Mouse (Mus musculus) limb, embryonic 12.5 days (tissue): ENCODE measurements around the gene Sash1. TPM values are rescaled to one million over a fixed set of nuclear protein-coding genes. Genes with fewer than 3 reads are reported as not detected.

Experiments
- ATAC-seq: fragments of 200-750 bp; cut with Nextera tagmentation; 2 replicates; pipeline ENCODE4 v1.8.0; 2017; ENCODE audit warnings: low read depth, moderate TSS enrichment; ENCODE audit not compliant: insufficient number of reproducible peaks, insufficient read depth, low FRiP score, low TSS enrichment
- H3K27ac ChIP-seq: fragments of 300-500 bp; sonication (generic); 2 replicates; pipeline ENCODE4 v1.5.1; 2016; ENCODE audit warnings: mild to moderate bottlenecking, moderate library complexity
- H3K27me3 ChIP-seq: fragments of 300-500 bp; sonication (generic); 2 replicates; pipeline ENCODE4 v1.6.1; 2016; ENCODE audit warnings: mild to moderate bottlenecking, moderate library complexity
- H3K36me3 ChIP-seq: fragments of 300-500 bp; sonication (generic); 2 replicates; pipeline ENCODE4 v1.6.1; 2016; ENCODE audit warnings: mild to moderate bottlenecking, moderate library complexity
- H3K4me1 ChIP-seq: fragments of 300-500 bp; sonication (generic); replicated peaks from 2 replicates; pipeline ENCODE4 v1.6.1; 2016
- H3K4me2 ChIP-seq: fragments of 300-500 bp; sonication (generic); 2 replicates; pipeline ENCODE4 v1.6.1; 2016; ENCODE audit warnings: mild to moderate bottlenecking, moderate library complexity
- H3K4me3 ChIP-seq: fragments of 300-500 bp; sonication (generic); replicated peaks from 2 replicates; pipeline ENCODE4 v1.5.1; 2016; ENCODE audit warnings: mild to moderate bottlenecking
- H3K9ac ChIP-seq: fragments of 300-500 bp; sonication (generic); replicated peaks from 2 replicates; pipeline ENCODE4 v1.6.1; 2016; ENCODE audit warnings: mild to moderate bottlenecking, moderate library complexity
- H3K9me3 ChIP-seq: fragments of 300-500 bp; sonication (generic); 2 replicates; pipeline ENCODE4 v1.6.1; 2016; ENCODE audit warnings: mild to moderate bottlenecking, moderate library complexity
- WGBS: fragments of 180-500 bp; shearing (Covaris S2); methylation state at CpG from one replicate; pipeline ENCODE4 v1.1.7; 2016; 5-methylcytosine and 5-hydroxymethylcytosine counted together
- polyA plus RNA-seq: library from polyadenylated mRNA; unstranded; fragments of >200 nt; fragmentation: Nextera tagmentation; extraction: Ambion mirVana; gene quantifications from 2 replicates; pipeline ENCODE4 v1.2.1, GENCODE M21; 2016

Gene Sash1
- polyA plus RNA-seq, result 7.5 and 7.8 TPM in 2 replicates

GRCm38 (mm10) chr10:8885630-8886527 lies at the start of gene Sash1:
Sash1 (minus strand) TSS chr10:8886070.
- H3K36me3 ChIP-seq, result no peaks in the 10 kb centered on the region
- no peaks in the 10 kb centered on the region for H3K27me3 ChIP-seq
- peak within 1 kb of the TSS; percentile 98 for H3K27ac ChIP-seq
- H3K9me3 ChIP-seq, result no peaks in the 10 kb centered on the region
- under 1% methylated on average over 80 of the region's 80 CpGs for WGBS
- H3K4me3 ChIP-seq, result peak within 1 kb of the TSS; percentile 86
- peak within 1 kb of the TSS; percentile 92 for H3K9ac ChIP-seq
- H3K4me2 ChIP-seq, result peak within 1 kb of the TSS; percentile 65
- peak; percentile 92 for ATAC-seq
- peaks cover 40% of the 10 kb centered on the region for H3K4me1 ChIP-seq

GRCm38 (mm10) chr10:8935601-8936000 lies 49.7 kb upstream of the Sash1 start:
- 53% methylated on average over 4 of the region's 4 CpGs for WGBS
- Histone ChIP-seq H3K4me1 (peaks cover 6% of the 10 kb centered on the region), H3K36me3 (no peaks in the 10 kb centered on the region), H3K27ac (no peak overlapping the region), H3K9me3 (no peaks in the 10 kb centered on the region), H3K9ac (no peak overlapping the region), H3K27me3 (no peaks in the 10 kb centered on the region), H3K4me2 (no peak overlapping the region), H3K4me3 (no peak overlapping the region)
- no peak for ATAC-seq

GRCm38 (mm10) chr10:8933451-8934372 lies 47.8 kb upstream of the Sash1 start:
- no peak for ATAC-seq
- no peak overlapping the region for H3K9ac ChIP-seq
- no peaks in the 10 kb centered on the region for H3K9me3 ChIP-seq
- no peak overlapping the region for H3K4me2 ChIP-seq
- H3K27ac ChIP-seq, result no peak overlapping the region
- H3K4me3 ChIP-seq, result no peak overlapping the region
- peaks cover 16% of the 10 kb centered on the region for H3K4me1 ChIP-seq
- no peaks in the 10 kb centered on the region for H3K27me3 ChIP-seq
- 81% methylated on average over 10 of the region's 10 CpGs for WGBS
- no peaks in the 10 kb centered on the region for H3K36me3 ChIP-seq

- peaks cover 22% of the 10 kb centered on the region for H3K4me1 ChIP-seq
- H3K9me3 ChIP-seq, result no peaks in the 10 kb centered on the region
- H3K27me3 ChIP-seq, result no peaks in the 10 kb centered on the region
- 77% methylated on average over 8 of the region's 8 CpGs for WGBS
- H3K4me2 ChIP-seq, result no peak overlapping the region
- H3K4me3 ChIP-seq, result no peak overlapping the region
- no peak overlapping the region for H3K9ac ChIP-seq
- H3K36me3 ChIP-seq, result no peaks in the 10 kb centered on the region
- no peak for ATAC-seq
- no peak overlapping the region for H3K27ac ChIP-seq
Observed at GRCm38 (mm10) chr10:8931548-8932240, 45.8 kb upstream of the Sash1 start.

GRCm38 (mm10) chr10:8930672-8931071 lies 44.8 kb upstream of the Sash1 start:
- no peak for ATAC-seq
- Histone ChIP-seq H3K27me3 (no peaks in the 10 kb centered on the region), H3K4me2 (no peak overlapping the region), H3K36me3 (no peaks in the 10 kb centered on the region), H3K4me3 (no peak overlapping the region), H3K27ac (no peak overlapping the region), H3K9ac (no peak overlapping the region), H3K4me1 (peaks cover 22% of the 10 kb centered on the region), H3K9me3 (no peaks in the 10 kb centered on the region)

GRCm38 (mm10) chr10:8928775-8929647 lies 43.1 kb upstream of the Sash1 start:
- Histone ChIP-seq H3K9ac (no peak overlapping the region), H3K4me3 (no peak overlapping the region), H3K4me2 (no peak overlapping the region), H3K9me3 (no peaks in the 10 kb centered on the region), H3K27me3 (no peaks in the 10 kb centered on the region), H3K27ac (peak overlapping the region; percentile 64), H3K4me1 (peaks cover 22% of the 10 kb centered on the region), H3K36me3 (no peaks in the 10 kb centered on the region)
- no peak for ATAC-seq
- 33% methylated on average over 10 of the region's 10 CpGs for WGBS

GRCm38 (mm10) chr10:8928261-8928660 lies 42.4 kb upstream of the Sash1 start:
- no peak overlapping the region; the same call in 1 of the 2 replicates for H3K27ac ChIP-seq
- ATAC-seq, result 0 out of 2 replicates have a peak, but pooled peaks have one; percentile 16

GRCm38 (mm10) chr10:8926906-8927305 lies 41.0 kb upstream of the Sash1 start:
- Histone ChIP-seq H3K4me1 (peaks cover 16% of the 10 kb centered on the region), H3K9me3 (no peaks in the 10 kb centered on the region), H3K4me3 (no peak overlapping the region), H3K27me3 (no peaks in the 10 kb centered on the region), H3K4me2 (no peak overlapping the region), H3K27ac (no peak overlapping the region), H3K9ac (no peak overlapping the region), H3K36me3 (no peaks in the 10 kb centered on the region)
- ATAC-seq, result no peak
- WGBS, result 95% methylated on average over 3 of the region's 3 CpGs

More at GRCm38 (mm10) chr10:8928261-8928660, 42.4 kb upstream of the Sash1 start:
- H3K36me3 ChIP-seq, result no peaks in the 10 kb centered on the region
- no peak overlapping the region for H3K4me3 ChIP-seq
- no peaks in the 10 kb centered on the region for H3K27me3 ChIP-seq
- no peaks in the 10 kb centered on the region for H3K9me3 ChIP-seq
- no peak overlapping the region for H3K9ac ChIP-seq
- H3K4me1 ChIP-seq, result peaks cover 16% of the 10 kb centered on the region
- H3K4me2 ChIP-seq, result no peak overlapping the region

GRCm38 (mm10) chr10:8926295-8926694 lies 40.4 kb upstream of the Sash1 start:
- ATAC-seq, result no peak
- Histone ChIP-seq H3K4me2 (no peak overlapping the region), H3K27ac (no peak overlapping the region), H3K9me3 (no peaks in the 10 kb centered on the region), H3K27me3 (no peaks in the 10 kb centered on the region), H3K9ac (no peak overlapping the region), H3K36me3 (no peaks in the 10 kb centered on the region), H3K4me3 (no peak overlapping the region), H3K4me1 (peaks cover 16% of the 10 kb centered on the region)
- WGBS, result 98% methylated on average over 3 of the region's 3 CpGs

GRCm38 (mm10) chr10:8925299-8925698 lies 39.4 kb upstream of the Sash1 start:
- no peak for ATAC-seq
- Histone ChIP-seq H3K27ac (no peak overlapping the region), H3K9ac (no peak overlapping the region), H3K36me3 (no peaks in the 10 kb centered on the region), H3K27me3 (no peaks in the 10 kb centered on the region), H3K4me3 (no peak overlapping the region), H3K9me3 (no peaks in the 10 kb centered on the region), H3K4me1 (peaks cover 16% of the 10 kb centered on the region), H3K4me2 (no peak overlapping the region)
- 56% methylated on average over 5 of the region's 5 CpGs for WGBS
